Mouse (Mus musculus) cerebellum, adult 2 months (tissue): ENCODE results near the gene Gpr107. TPM values are rescaled to one million over a fixed set of nuclear protein-coding genes. Genes with fewer than 3 reads are reported as not detected.

Experiments
- DNase-seq, 2 experiments: peaks; one replicate each; pipeline ENCODE4 v3.0.0; 2021
- H3K27ac ChIP-seq: fragments of 200-500 bp; 2 replicates; pipeline ENCODE4 v1.5.1; 2012; ENCODE audit warnings: low read length, control low read depth, inconsistent platforms; ENCODE audit not compliant: insufficient read depth
- H3K27me3 ChIP-seq: fragments of 200-500 bp; 2 replicates; pipeline ENCODE4 v1.6.1; 2012; ENCODE audit warnings: inconsistent platforms, mild to moderate bottlenecking, low read length, moderate library complexity; ENCODE audit not compliant: control insufficient read depth, insufficient read depth
- H3K4me1 ChIP-seq: fragments of 200-500 bp; 2 replicates; pipeline ENCODE4 v1.6.1; 2011; ENCODE audit warnings: low read length; ENCODE audit not compliant: control insufficient read depth, insufficient read depth
- H3K4me3 ChIP-seq: fragments of 200-500 bp; replicated peaks from 2 replicates; pipeline ENCODE3; 2011; ENCODE audit warnings: mild to moderate bottlenecking, low read depth, low read length, control low read depth; ENCODE audit not compliant: insufficient read depth
- CTCF ChIP-seq: fragments of 200-500 bp; IDR thresholded peaks from 2 replicates; pipeline ENCODE4 v1.5.1; 2011; ENCODE audit warnings: low read depth, mild to moderate bottlenecking, control low read depth, low read length, moderate library complexity, borderline replicate concordance; ENCODE audit not compliant: insufficient read depth
- POLR2A ChIP-seq: fragments of 200-500 bp; IDR thresholded peaks from 2 replicates; pipeline ENCODE4 v1.6.1; 2011; ENCODE audit warnings: low read length, control low read depth, borderline replicate concordance; ENCODE audit not compliant: insufficient read depth
- WGBS: fragments of 180-500 bp; shearing (Covaris S2); methylation state at CpG from one replicate; pipeline ENCODE4 v1.1.7; 2018; 5-methylcytosine and 5-hydroxymethylcytosine counted together
- polyA plus RNA-seq: library from polyadenylated mRNA; depleted of rRNA; stranded (reverse); fragments of >200 nt; gene quantifications from 2 replicates; pipeline ENCODE4 v1.2.3, GENCODE M21; 2012

The Gpr107 gene
- polyA plus RNA-seq, 1 experiment, result 30.0 TPM

DNA sequence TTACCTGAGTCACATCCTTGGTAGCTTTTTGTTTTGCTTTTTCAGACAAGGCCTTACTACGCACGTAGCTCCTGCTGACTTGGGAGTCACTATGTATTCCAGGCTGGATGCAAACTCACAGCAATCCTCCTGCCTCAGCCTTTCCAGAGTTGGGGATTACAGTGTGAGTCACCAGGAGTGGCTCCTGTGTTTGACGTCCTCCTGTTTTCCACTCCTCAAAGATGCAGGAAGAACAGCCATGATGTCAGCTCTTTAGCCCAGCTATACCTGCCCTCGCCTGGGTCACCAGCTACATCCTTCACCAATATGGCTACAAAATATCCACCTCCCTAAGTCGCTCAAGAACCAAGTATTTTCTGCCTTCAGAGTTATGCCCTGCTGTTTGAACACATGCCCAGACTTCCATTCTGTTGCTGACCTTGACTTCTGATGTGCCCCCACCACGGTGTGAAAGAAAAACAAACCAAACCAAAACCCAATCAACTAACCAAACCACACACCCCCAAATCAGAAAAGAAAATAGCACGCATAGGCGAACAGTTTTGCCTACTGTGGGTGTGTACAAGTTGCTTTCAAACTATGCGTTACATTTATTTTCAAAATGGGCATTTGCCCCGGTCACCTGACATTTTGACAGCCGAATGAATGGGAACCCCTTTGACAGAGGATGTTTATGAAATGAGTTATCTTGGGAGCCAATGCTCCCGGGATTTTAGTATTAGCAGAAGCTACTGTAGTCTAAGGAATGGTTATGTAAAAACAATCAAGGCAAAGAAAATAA is 11.9 kb upstream of the Gpr107 start:
- H3K27ac ChIP-seq, result peak overlapping the region; percentile 96
- TF ChIP-seq CTCF, result no peak
- 3% methylated on average over 12 of the region's 12 CpGs for WGBS
- H3K4me1 ChIP-seq, result peaks cover 14% of the 10 kb centered on the region
- H3K4me3 ChIP-seq, result peak overlapping the region; percentile 92
- H3K27me3 ChIP-seq, result no peaks in the 10 kb centered on the region
- DNase-seq, result peak in 1 of 2 experiments; percentile 50

DNA sequence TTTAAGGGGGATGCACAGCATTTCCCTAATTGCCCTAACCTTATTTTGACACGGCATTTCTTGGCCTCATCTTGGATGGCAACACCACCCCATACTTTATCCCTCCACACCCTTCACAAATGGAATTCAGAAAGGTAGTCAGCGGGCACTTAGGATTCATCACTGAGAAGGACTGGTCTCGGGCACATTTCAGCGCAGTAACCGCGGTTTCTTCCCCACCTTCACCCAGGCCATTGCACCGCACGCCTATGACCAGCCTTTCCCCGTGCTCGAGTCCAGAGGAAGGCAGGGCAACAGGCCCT is 11.4 kb upstream of the Gpr107 start:
- Histone ChIP-seq H3K4me3 (peak overlapping the region; percentile 92), H3K4me1 (peaks cover 8% of the 10 kb centered on the region), H3K27ac (peak overlapping the region; percentile 96), H3K27me3 (no peaks in the 10 kb centered on the region)
- WGBS, result 1% methylated on average over 10 of the region's 10 CpGs
- no peak for DNase-seq
- TF ChIP-seq CTCF (no peak), POLR2A (no peak)

DNA sequence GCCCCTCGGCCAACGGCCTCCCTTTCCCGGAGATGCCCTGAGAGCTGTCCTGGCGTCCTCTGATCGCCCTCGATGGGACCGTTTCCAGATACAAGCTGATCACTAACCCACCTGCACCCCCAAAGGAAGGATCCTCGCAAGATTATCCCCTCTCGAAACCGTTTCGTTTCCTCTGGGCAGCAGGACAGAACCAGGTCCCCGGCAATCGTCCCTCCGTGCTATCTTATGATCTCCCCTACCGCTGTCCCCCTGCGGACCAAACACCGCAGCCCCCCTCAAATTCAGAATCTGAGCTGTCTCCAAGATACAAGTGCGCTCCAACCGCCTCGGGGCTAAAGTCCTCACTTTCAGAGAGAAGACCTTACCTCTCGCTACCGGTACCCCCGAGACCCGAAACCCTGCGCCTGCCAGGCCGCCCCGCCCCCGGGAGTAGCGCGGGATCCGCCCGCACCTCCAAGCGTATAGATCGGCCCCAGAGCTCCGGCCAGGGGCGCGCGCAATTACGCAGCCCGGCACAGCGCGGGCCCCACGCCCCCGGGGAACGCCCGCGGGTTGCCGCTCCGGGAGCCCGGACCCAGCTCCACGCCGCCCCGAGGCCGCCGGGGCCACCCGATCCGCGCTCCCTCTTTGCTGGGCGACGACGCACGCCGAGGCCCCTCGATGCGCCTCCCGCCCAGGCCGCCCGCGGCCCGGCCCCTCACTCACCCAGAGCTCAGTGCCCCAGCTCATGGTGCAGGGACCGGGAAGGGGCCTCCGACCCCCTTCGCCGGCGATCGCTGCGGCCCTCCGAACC is 10.8 kb upstream of the Gpr107 start:
- Histone ChIP-seq H3K27ac (peak overlapping the region; percentile 96), H3K27me3 (no peaks in the 10 kb centered on the region), H3K4me3 (peak overlapping the region; percentile 92), H3K4me1 (peaks cover 5% of the 10 kb centered on the region)
- under 1% methylated on average over 77 of the region's 78 CpGs for WGBS
- TF ChIP-seq POLR2A, result no peak
- no peak for TF ChIP-seq CTCF
- DNase-seq, result peak; percentile 74 to 78

- WGBS, result under 1% methylated on average over 58 of the region's 59 CpGs
- TF ChIP-seq CTCF, result peak; percentile 24; the same call in 1 of the 2 replicates
- TF ChIP-seq POLR2A, result peak; percentile 95
Measured at GRCm38 (mm10) chr2:31141867-31142454, 10.2 kb upstream of the Gpr107 start, which contains the start of gene Fnbp1. TSS of gene Fnbp1 (minus strand) at chr2:31142008.

GRCm38 (mm10) chr2:31142505-31142904 is 9.6 kb upstream of the Gpr107 start:
- 46% methylated on average over 3 of the region's 3 CpGs for WGBS
- Histone ChIP-seq H3K4me1 (no peaks in the 10 kb centered on the region), H3K4me3 (no peak overlapping the region), H3K27me3 (no peaks in the 10 kb centered on the region), H3K27ac (peak overlapping the region; percentile 2; the same call in 1 of the 2 replicates)
- no peak for DNase-seq
- no peak for TF ChIP-seq CTCF
- TF ChIP-seq POLR2A, result no peak

More at GRCm38 (mm10) chr2:31141867-31142454, 10.2 kb upstream of the Gpr107 start, which contains the start of gene Fnbp1:
- H3K27me3 ChIP-seq, result no peaks in the 10 kb centered on the region
- peaks cover 5% of the 10 kb centered on the region for H3K4me1 ChIP-seq
- H3K27ac ChIP-seq, result peak within 1 kb of the TSS; percentile 96
- peak within 1 kb of the TSS; percentile 92 for H3K4me3 ChIP-seq
- peak; percentile 89 to 90 for DNase-seq

- WGBS, result 87% methylated on average over 6 of the region's 6 CpGs
- Histone ChIP-seq H3K4me3 (no peak overlapping the region), H3K27me3 (no peaks in the 10 kb centered on the region), H3K4me1 (no peaks in the 10 kb centered on the region), H3K27ac (no peak overlapping the region)
- TF ChIP-seq CTCF, result no peak
- TF ChIP-seq POLR2A, result no peak
- DNase-seq, result no peak
Measured at GRCm38 (mm10) chr2:31143326-31143725, 8.8 kb upstream of the Gpr107 start.

- no peak for TF ChIP-seq CTCF
- TF ChIP-seq POLR2A, result no peak
- Histone ChIP-seq H3K27me3 (no peaks in the 10 kb centered on the region), H3K4me1 (no peaks in the 10 kb centered on the region), H3K4me3 (no peak overlapping the region), H3K27ac (no peak overlapping the region)
- WGBS, result 88% methylated on average over 16 of the region's 16 CpGs
- no peak for DNase-seq
Measured at GRCm38 (mm10) chr2:31143768-31144695, 8.1 kb upstream of the Gpr107 start.
